Mouse (Mus musculus) stomach, postnatal 0 days (tissue): ENCODE results near the gene Nufip1. TPM values are rescaled to one million over a fixed set of nuclear protein-coding genes. Genes with fewer than 3 reads are reported as not detected.

Experiments used
- ATAC-seq: fragments of 200-750 bp; cut with Nextera tagmentation; 2 replicates; pipeline ENCODE4 v1.8.0; 2017; ENCODE audit not compliant: low FRiP score, low TSS enrichment
- DNase-seq: peaks from one replicate; pipeline ENCODE4 v3.0.0-alpha.2; 2016; ENCODE audit warnings: low spot score
- H3K27ac ChIP-seq: fragments of 300-500 bp; sonication (generic); replicated peaks from 2 replicates; pipeline ENCODE4 v1.5.1; 2014; ENCODE audit warnings: mild to moderate bottlenecking, control low read depth
- H3K27me3 ChIP-seq: fragments of 300-500 bp; sonication (generic); 2 replicates; pipeline ENCODE4 v1.6.1; 2014; ENCODE audit warnings: low read length; ENCODE audit not compliant: control insufficient read depth, insufficient read depth
- H3K36me3 ChIP-seq: fragments of 300-500 bp; sonication (generic); 2 replicates; pipeline ENCODE4 v1.6.1; 2014; ENCODE audit warnings: low read length, mixed read lengths; ENCODE audit not compliant: control insufficient read depth, insufficient read depth
- H3K4me1 ChIP-seq: fragments of 300-500 bp; sonication (generic); replicated peaks from 2 replicates; pipeline ENCODE4 v1.6.1; 2014; ENCODE audit warnings: antibody characterized with exemption; ENCODE audit not compliant: control insufficient read depth, insufficient read depth
- H3K4me2 ChIP-seq: fragments of 300-500 bp; sonication (generic); replicated peaks from 2 replicates; pipeline ENCODE4 v1.6.1; 2014; ENCODE audit warnings: low read depth, mild to moderate bottlenecking, control low read depth, moderate library complexity
- H3K4me3 ChIP-seq: fragments of 300-500 bp; sonication (generic); 2 replicates; pipeline ENCODE4 v1.5.1; 2014; ENCODE audit warnings: low read depth, low read length, control low read depth
- H3K9ac ChIP-seq: fragments of 300-500 bp; sonication (generic); 2 replicates; pipeline ENCODE4 v1.6.1; 2014; ENCODE audit warnings: mild to moderate bottlenecking, low read length, control low read depth, mixed read lengths
- H3K9me3 ChIP-seq: fragments of 300-500 bp; sonication (generic); 2 replicates; pipeline ENCODE4 v1.6.1; 2016; ENCODE audit warnings: low read length; ENCODE audit not compliant: control insufficient read depth
- CTCF ChIP-seq: IDR thresholded peaks from 2 replicates; pipeline ENCODE4 v1.5.1; 2016; ENCODE audit warnings: antibody characterized with exemption, low read depth, mild to moderate bottlenecking, moderate library complexity
- EP300 ChIP-seq: optimal IDR thresholded peaks from 2 replicates; pipeline ENCODE3; 2016; ENCODE audit warnings: antibody characterized with exemption
- WGBS: fragments of 180-500 bp; shearing (Covaris S2); extraction: QIAGEN DNeasy Blood & Tissue Kit; methylation state at CpG from one replicate; pipeline ENCODE4 v1.1.7; 2014; 5-methylcytosine and 5-hydroxymethylcytosine counted together
- polyA plus RNA-seq: library from polyadenylated mRNA; unstranded; fragments of >200 nt; fragmentation: Nextera tagmentation; extraction: Ambion mirVana; gene quantifications from 2 replicates; pipeline ENCODE4 v1.2.1, GENCODE M21; 2015

Gene Nufip1
- 7.2 and 7.3 TPM in 2 replicates for polyA plus RNA-seq

- TF ChIP-seq CTCF: no peak
- TF ChIP-seq EP300: no peak
- H3K4me2 ChIP-seq: peak within 1 kb of the TSS; percentile 83
Observed at GRCm38 (mm10) chr14:76110396-76111221, at the start of gene Nufip1, which contains the start of gene Gpalpp1. Gene Nufip1 (plus strand): TSS chr14:76110891. Gene Gpalpp1 (minus strand): TSS chr14:76110760.

DNA sequence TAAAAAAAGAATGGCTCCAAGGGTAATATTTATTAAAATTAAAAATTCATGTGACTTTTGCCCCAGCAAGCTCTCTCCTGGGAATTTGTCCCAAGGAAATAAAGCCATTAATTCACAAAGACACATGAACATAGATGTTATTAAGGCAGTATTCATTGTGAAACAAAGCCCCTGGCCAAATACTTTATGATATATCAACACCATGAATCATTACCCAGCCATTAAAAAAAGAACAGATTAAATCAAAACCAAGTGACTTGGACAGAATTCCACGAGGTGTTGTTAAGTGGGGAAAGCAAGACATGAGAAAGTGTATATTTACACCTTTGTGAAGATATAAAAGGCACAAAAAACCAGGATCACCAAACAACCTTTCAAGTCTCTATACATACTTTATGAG lies 43.5 kb upstream of the Nufip1 start:
- ATAC-seq: no peak
- H3K27ac ChIP-seq: no peak overlapping the region
- H3K4me3 ChIP-seq: no peak overlapping the region
- H3K36me3 ChIP-seq: no peaks in the 10 kb centered on the region
- no peak overlapping the region for H3K9ac ChIP-seq
- DNase-seq: no peak
- no peaks in the 10 kb centered on the region for H3K27me3 ChIP-seq
- no peaks in the 10 kb centered on the region for H3K9me3 ChIP-seq
- no peak overlapping the region for H3K4me2 ChIP-seq
- H3K4me1 ChIP-seq: no peaks in the 10 kb centered on the region
- 50% methylated on average over 1 of the region's 1 CpGs for WGBS
- TF ChIP-seq EP300 (no peak), CTCF (no peak)

More at GRCm38 (mm10) chr14:76110396-76111221, at the start of gene Nufip1, which contains the start of gene Gpalpp1:
- peaks cover 2% of the 10 kb centered on the region; the same call in 1 of the 2 replicates for H3K36me3 ChIP-seq
- peak within 1 kb of the TSS; percentile 82 for H3K9ac ChIP-seq
- no peaks in the 10 kb centered on the region for H3K4me1 ChIP-seq
- no peaks in the 10 kb centered on the region for H3K27me3 ChIP-seq
- DNase-seq (peak; percentile 95), ATAC-seq (peak; percentile 99)
- no peaks in the 10 kb centered on the region for H3K9me3 ChIP-seq
- 0% methylated on average over 68 of the region's 69 CpGs for WGBS
- H3K4me3 ChIP-seq: peak within 1 kb of the TSS; percentile 93
- H3K27ac ChIP-seq: peak within 1 kb of the TSS; percentile 84

- Histone ChIP-seq H3K27ac (no peak overlapping the region), H3K9ac (no peak overlapping the region), H3K36me3 (no peaks in the 10 kb centered on the region), H3K4me3 (no peak overlapping the region), H3K27me3 (no peaks in the 10 kb centered on the region), H3K4me2 (no peak overlapping the region), H3K4me1 (no peaks in the 10 kb centered on the region), H3K9me3 (no peaks in the 10 kb centered on the region)
- 48% methylated on average over 4 of the region's 4 CpGs for WGBS
- DNase-seq (no peak), ATAC-seq (no peak)
- TF ChIP-seq CTCF (no peak), EP300 (no peak)
Observed at GRCm38 (mm10) chr14:76068296-76068695, 42.4 kb upstream of the Nufip1 start.

- Histone ChIP-seq H3K4me1 (no peaks in the 10 kb centered on the region), H3K27me3 (no peaks in the 10 kb centered on the region), H3K27ac (no peak overlapping the region), H3K4me2 (no peak overlapping the region), H3K9me3 (no peaks in the 10 kb centered on the region), H3K36me3 (no peaks in the 10 kb centered on the region), H3K9ac (no peak overlapping the region), H3K4me3 (no peak overlapping the region)
- DNase-seq (no peak), ATAC-seq (no peak)
- no peak for TF ChIP-seq EP300
- no peak for TF ChIP-seq CTCF
- 81% methylated on average over 4 of the region's 4 CpGs for WGBS
Observed at GRCm38 (mm10) chr14:76069296-76069695, 41.4 kb upstream of the Nufip1 start.

GRCm38 (mm10) chr14:76072626-76073025 lies 38.1 kb upstream of the Nufip1 start:
- DNase-seq (no peak), ATAC-seq (0 out of 2 replicates have a peak, but pooled peaks have one; percentile 18)
- Histone ChIP-seq H3K9me3 (no peaks in the 10 kb centered on the region), H3K4me3 (no peak overlapping the region), H3K27me3 (no peaks in the 10 kb centered on the region), H3K36me3 (no peaks in the 10 kb centered on the region), H3K9ac (no peak overlapping the region), H3K4me1 (no peaks in the 10 kb centered on the region), H3K27ac (no peak overlapping the region), H3K4me2 (no peak overlapping the region)
- TF ChIP-seq EP300 (no peak), CTCF (no peak)
- WGBS: 46% methylated on average over 2 of the region's 2 CpGs

DNA sequence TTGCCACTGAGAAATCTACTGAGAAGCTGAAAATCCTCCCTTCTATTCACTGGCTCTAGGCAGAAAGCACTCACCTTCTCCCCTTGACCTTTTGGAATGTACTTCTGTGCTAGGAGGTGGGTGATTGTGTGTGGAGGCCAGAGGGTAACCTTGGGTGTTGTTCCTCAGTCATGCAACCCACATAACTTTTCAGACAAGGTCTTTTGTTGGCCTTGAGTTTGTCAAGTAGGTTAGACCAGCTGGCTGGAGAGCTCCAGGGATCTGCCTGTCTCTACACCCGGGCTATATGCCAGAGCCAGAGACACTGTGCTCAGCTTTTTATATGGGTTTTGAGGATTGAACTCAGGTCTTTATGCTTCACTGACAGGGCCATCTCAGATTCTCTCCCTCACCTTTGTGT lies 36.5 kb upstream of the Nufip1 start:
- WGBS: 81% methylated on average over 1 of the region's 1 CpGs
- Histone ChIP-seq H3K9me3 (no peaks in the 10 kb centered on the region), H3K27me3 (no peaks in the 10 kb centered on the region), H3K27ac (no peak overlapping the region), H3K4me2 (no peak overlapping the region), H3K36me3 (no peaks in the 10 kb centered on the region), H3K9ac (no peak overlapping the region), H3K4me3 (no peak overlapping the region), H3K4me1 (no peaks in the 10 kb centered on the region)
- ATAC-seq (no peak), DNase-seq (no peak)
- TF ChIP-seq EP300: no peak
- TF ChIP-seq CTCF: no peak
